Mouse (Mus musculus) urinary bladder, adult 2 months (tissue): Measurements from ENCODE around the gene Slc35e3. TPM values are rescaled to one million over a fixed set of nuclear protein-coding genes. Genes with fewer than 3 reads are reported as not detected.
"Not testable (repeated sequence)": the region's sequence is repeated elsewhere in the genome, so short reads cannot be mapped to it uniquely, and the experiment has no call there.

Experiments
- DNase-seq: peaks from one replicate; pipeline ENCODE4 v3.0.0; 2022; ENCODE audit warnings: low spot score
- polyA plus RNA-seq: library from polyadenylated mRNA; depleted of rRNA; stranded (reverse); fragments of >200 nt; gene quantifications from 2 replicates; pipeline ENCODE4 v1.2.3, GENCODE M21; 2012

The Slc35e3 gene
- polyA plus RNA-seq, 1 experiment: 12.1 TPM

DNA sequence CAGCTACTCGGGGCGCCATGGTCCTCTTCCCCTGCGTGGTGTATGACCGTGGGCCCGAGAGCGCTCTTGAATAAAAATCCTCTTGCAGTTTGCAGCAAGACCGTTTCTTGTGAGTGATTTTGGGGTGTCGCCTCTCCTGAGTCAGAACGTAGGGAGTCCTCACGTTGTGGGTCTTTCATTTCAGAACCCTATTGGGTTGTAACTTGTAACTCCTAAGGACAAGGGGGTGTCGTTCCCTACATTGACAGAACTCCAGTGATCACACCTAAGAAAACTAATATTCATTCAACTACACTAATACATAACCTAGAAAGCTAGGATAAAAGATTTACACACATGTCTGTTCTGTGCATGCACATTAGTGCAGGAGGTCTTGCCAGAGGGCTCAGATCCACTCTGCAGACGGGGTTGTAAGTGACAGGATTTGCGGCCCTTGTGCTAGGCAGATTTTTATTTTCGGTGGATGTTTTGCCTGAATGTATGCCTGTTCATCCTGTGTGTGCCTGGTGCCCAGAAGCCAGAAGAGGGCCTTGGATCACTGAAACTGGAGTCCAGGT is 3.7 kb upstream of the Slc35e3 start:
- DNase-seq: no peak

DNA sequence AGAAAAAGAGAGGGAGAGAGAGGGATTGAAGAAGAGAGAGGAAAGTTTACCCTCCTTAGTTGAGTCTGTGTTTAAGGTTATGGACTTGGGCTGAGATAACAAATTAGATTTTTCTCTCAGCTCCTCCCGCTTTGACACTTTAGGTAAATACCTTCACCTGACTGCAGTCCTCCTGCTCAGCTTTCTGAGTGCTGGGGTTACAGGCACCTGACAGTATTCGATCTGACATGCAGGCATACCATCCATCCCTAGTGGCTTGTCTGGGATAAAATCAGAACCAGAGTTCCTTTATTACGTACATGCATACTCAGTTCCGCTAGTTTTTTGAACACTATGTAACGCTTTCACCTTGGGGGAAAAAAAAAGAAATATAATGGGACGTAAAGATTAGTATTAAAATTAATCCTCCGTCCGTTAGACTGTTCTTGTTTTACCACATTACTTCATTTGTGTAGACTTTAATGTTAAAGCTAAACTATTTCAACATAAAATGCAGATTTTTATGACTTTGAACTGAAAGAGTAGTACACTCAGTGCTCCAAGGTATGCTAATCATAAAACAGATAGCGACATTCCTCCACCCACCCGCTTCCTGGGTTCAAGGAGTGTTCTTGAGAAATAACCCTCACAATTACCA is 3.0 kb upstream of the Slc35e3 start:
- DNase-seq: no peak

DNA sequence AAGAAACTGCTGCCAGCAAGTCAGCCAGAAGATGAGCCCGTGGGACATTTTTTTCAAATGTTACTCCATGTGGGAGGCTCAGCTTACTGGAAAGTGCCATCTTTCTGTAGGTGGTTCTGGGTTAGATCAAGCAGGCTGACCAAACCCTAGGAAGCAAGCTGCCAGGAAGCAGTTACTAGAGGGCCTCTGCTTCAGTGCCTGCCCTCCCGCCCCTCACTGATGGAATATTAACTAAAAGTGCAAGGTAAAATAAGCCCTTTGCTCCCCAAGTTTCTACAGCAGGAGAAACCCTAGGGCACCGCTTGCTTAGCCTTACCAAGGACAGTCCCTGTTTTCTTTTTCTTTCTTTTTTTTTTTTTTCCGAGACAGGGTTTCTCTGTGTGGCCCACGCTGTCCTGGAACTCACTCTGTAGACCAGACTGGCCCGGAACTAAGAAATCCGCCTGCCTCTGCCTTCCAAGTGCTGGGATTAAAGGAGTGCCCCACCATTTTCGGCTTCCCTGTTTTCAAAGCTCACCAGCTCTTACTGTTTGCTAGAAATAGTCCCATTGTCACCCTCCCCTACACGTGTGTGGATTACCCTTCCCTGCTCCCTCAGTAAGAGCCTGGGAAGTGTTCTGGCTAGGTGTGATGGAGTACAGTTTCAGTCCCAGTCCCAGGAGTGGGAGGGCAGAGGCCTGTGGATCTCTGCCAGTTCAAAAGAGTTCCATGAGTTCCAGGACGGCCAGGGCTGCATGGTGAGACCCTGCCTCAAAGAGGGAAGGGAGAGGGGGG is 2.3 kb upstream of the Slc35e3 start:
- DNase-seq: no peak

DNA sequence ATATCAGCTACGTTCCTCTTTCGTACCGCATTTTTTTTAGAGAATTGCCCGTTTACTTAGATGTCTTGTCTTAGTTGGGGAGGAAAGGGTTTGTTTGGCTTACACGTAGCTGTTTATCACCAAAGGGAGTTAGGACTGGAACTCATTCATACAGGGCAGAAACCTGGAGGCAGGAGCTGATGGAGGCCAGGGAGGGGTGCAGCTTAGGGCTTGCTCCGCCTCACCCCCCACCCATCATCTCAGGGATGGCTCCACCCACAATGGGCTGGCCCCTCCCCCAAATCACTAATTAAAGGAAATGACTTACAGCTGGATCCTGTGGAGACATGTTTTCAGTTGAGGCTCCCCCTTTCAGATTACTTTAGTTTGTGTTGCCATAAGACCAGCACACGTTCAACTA is 1.5 kb upstream of the Slc35e3 start:
- DNase-seq: no peak

DNA sequence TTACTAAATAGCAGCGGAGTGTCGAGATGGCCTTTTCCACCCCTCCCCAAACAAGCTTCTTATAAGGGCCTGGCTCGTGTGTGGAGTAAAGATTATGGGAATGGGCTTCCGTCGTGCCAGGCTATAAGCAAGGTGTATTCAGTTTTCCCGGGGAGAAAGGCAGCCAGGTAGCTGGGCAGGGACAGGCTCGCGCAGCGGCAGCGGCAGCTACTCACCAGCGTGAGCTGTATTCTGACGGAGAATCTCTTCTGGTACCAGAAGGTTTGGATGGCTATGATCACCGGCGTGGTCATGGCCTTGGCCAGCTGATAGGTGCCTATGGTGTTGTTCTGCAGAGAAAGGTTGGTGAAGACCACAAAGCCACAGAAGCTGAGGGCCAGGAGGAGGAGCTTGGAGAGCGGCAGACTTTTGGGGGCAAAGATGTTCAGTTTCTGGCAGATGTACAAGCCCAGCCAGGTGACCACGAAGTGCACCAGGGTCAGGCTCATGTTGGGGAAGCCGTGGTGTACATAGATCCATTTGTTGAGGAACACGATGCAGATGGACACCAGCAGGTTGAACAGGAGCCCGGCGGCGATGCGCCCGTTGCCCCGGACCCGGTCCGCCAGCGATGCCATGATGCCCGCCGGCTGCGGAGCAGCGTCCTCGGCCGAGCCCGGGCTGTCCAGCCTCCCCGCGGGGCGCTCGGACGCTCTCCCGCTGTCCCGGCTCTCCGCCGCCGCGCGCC is 432 bp downstream of the Slc35e3 start:
- not testable (repeated sequence) for DNase-seq

DNA sequence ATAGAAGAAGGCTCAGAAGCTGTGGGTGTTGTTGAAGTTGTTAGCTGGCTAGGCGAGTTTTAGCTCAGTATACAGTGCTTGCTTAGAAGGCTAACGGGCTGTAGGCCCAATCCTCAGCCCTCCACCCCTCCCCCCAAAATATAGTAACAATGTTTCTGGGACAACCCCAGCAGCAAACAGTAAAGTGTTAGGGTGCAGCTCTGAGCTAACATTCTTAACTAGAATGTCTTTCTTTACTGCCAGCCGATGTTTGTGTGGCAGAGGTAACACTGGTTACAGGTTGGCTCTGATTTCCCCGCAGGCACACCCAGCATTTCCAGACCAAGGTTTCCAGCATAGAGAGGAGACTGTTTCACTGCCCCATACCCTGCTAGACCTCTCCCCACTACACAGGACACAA is 2.2 kb downstream of the Slc35e3 start:
- DNase-seq: no peak

DNA sequence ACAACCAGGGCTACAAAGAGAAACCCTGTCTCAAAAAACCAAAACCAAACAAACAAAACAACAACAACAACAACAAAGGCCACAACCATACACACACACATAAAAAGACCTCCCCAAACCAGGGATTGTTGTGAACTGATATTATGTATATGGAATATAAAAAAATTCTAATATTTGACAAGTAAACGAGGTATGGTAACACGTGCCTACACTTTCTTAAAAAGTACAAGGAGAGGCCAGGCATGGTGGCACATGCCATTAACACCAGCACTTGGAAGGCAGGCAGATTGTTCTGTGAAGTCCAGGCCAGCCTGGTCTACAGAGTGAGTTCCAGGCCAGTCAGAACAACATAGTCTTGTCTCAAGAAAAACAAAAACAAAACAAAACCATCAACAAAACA is 3.0 kb downstream of the Slc35e3 start:
- no peak for DNase-seq

DNA sequence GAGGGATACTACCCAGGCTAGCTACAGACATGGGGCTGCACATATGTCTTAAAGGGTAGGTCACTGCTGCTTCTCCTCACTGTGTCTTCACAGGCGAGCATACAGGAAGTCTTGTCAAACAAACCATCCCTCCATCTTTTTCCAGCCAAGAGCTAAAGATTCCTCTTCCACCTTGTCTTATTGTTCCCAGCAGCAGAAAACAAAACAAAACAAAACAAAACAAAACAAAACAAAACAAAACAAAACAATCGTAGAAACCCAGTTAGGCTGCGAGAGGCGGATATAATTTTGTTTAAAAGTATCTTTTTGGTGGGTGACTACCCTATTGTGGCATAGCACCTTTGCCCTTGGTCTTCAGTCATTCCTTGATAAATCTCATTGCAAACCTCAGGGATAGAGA is 3.5 kb downstream of the Slc35e3 start:
- DNase-seq: no peak

DNA sequence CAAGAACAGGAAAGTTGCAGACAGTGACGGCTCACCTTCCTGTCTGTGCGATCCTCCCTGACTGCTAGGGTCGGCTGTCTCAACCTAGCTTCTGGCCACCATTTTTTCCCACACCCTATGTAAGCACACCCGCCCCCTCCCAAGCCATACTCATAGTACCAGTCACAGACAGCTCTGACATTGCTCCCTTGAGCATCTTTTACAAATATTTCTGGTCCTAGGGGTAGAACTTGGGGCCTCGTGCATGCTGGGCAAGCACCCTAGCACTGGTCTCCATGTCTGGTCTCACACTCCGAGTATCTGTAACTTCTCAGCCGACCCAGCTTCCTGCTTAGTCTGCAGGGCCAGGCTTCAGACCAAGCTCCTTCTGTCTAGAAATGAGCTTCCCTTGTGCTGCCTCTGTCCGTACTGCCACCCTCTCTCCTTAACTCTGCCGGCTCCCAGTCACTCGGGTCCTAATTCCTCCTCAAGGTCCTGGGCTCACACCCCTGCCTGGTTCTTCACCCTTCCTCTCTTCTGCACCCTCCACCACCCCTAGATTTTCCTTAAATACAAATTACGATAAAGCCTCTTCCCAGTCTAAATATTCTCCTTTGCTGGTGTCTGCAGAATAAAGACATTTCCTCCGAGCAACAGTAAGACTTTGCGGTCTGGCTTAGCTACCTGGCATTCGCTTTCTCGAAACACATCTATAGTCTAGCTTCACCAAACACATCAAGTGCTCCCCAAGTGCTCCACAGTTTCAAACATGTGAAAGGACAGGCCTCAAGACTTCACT is 4.3 kb downstream of the Slc35e3 start:
- DNase-seq: no peak

DNA sequence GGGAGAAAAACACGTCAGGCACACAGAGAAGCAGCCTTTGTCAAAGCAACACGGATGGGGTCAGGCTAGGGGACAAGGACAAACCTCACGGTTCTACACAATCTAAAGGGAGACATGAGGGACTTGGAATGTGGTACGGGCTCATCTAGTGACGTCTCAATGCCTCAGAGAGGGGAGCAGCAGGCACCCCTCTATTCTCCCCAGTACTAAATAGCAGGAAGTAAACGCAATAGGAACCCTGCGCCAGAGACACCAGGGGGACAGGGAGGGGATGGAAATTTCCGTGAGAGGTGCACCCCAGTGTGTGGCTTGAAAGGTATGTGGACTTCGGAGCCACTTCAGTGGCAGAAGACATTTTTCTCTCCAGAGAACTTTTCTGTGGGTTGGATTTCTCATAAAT is 5.2 kb downstream of the Slc35e3 start:
- DNase-seq: no peak

DNA sequence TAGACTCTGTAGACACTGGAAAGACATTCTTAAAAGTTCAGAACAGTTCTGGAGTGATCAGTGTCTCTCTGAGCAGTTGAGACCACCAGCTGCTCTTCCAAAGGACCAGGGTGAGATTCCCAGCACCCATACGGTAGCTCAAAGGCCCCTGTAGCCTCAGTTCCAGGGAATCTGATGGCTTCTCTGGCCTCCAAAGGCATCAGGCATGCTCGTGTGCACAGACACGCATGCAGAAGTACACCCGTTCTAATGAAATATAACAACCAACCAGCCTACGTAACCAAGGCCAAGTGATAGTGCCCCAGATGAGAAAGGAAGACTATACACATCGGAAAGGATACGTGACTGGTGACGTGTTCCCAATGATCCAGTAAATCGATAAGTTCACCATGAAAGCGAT is 6.0 kb downstream of the Slc35e3 start:
- no peak for DNase-seq

DNA sequence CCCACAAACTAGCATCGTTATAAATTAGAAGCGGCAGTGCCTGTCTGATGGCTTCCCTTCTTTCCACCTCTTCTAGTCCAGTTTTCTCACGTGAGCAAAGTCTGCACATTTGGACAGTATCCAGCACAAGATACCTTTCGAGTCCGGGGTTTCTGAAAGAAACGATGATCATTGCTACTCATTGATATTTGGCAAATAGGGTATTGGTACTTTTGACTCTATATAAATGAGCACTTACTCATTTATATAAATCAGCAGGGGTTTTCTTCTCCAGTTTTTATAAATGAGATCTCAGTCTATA is 6.6 kb downstream of the Slc35e3 start:
- no peak for DNase-seq

DNA sequence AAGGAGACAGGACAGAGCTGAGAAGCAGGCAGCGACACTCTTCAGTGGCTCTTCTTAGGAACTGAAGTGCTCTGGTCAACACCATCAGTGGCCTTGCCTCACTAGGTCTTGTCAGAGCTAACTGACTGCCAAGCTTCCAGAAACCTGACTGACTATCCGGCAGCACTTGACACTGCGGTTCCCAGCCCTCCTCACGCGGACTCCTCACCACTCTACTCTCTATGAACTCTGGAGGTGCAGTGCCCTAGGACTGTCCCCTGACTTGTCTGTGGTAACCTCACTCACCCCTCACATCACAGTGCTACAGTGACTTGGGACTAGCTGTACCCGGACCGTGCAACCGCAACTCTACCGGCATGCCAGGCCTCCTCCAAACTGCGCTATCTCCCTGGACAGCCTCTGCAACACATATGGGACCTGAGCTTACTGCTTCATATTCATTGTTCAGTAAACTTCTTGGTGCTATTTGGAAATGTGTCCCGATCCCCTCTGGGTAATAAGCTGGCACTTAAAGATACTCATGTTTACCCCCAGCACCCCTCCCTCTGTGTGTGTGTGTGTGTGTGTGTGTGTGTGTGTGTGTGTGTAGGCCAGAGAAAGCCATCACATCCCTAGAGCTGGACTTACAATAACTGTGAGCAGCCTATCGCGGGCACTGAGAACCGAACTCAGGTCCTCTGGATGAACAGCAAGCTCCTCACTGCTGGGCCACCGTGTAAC is 7.1 kb downstream of the Slc35e3 start:
- no peak for DNase-seq

DNA sequence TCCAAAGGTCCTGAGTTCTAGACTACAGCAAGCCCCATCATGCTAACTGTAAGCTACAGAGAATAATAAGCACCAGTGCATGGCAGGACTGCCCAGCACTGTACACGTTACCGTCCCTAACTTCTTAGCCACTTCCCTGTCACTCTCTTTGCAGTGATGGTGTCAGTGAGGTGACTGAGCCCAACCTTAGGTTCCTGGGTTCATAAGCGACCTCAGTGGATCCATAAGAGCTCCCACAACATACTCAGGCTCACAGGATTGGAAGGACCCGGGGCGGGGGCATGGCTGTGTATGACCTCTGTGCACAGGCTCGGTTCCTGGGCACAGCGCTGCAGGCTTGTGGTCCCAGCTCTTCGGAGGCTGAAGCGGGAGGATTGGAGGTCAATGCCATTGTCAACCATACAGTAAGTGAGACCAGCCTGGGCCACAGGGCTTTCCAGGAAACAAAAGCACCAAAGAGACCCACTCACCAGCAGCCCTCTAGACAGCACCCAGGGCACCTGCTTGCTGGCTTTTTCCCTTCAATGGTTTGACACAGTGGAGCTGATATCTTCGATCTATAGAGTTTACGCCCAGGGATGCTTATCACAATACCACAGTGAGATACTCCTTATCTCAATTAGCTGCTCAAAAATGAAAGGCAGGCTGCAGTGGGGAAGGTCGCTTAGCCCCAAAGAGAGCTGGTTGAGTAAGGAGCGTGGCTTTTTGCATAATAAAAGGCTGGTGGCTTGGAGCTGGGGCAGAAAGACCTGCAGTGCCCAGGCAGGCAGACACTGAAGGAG is 7.8 kb downstream of the Slc35e3 start:
- no peak for DNase-seq

DNA sequence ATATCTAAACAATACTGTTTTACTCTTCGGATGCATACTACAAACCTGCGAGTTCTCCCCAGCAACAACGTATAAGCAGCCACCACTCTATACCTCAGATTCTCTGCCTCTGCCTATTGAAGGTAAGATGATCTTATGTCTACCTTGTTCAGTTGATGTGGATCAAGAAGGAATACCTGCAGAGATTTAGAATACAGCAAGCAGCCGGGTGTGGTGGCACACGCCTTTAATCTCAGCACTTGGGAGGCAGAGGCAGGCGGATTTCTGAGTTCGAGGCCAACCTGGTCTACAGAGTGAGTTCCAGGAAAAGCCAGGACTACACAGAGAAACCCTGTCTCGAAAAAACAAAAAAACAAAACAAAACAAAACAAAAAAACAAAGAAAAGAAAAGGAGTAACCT is 8.7 kb downstream of the Slc35e3 start:
- DNase-seq: not testable (repeated sequence)

DNA sequence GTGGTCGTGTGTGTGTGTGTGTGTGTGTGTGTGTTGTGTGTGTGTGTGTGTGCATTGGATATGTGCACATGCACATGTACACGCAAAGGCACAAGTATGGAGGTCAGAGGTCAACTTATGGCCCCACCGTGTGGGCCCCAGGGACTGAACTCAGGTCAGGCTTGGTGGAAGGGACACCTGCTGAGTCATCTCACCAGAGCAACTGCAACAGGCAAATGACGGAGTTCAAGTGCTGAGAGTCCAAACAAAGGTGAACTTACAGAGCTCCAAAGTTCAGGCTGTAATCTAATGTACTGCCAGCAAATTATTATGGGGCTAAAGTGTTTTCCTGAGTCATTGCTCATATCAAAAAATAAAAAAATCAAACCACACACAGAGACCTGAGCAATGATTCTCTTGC is 9.1 kb downstream of the Slc35e3 start:
- no peak for DNase-seq

DNA sequence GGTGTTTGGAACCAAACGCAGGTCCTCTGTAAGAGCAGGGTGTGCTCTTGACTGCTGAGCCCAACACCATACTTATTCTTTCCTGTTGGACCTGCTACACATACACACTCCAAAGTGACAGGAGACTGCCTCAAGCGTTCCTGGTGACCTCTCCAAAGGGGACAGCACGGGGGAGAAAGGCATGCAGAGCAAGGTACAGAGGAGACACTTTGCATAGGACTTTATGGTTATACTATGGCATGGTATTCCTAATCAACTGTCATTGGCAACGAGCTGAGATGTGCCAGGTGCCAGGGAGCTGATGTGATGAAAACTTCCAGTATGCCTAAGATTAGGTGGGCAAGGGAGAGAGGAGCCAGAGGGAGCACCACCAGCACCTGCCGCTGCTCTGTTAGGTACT is 9.6 kb downstream of the Slc35e3 start:
- no peak for DNase-seq

DNA sequence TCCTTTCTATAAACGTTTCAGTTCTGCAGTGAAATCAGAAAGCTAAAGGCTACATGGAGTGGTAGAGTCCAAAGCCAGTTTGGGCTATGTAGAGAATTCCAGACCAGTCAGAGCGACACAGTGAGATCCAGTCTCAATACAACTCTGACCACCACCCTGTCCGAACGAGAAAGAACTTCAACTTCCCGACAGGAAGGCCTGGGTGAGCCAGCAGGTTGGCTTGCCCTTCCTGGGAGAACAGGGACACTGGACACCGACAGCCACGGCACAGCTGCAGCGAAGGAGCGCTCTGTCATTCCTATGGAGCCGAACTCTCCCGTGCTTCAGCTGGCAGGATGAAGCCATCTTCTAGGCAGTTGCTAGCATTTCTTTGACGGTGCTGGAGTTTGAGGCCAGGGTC is 10.8 kb downstream of the Slc35e3 start:
- DNase-seq: not testable (repeated sequence)

DNA sequence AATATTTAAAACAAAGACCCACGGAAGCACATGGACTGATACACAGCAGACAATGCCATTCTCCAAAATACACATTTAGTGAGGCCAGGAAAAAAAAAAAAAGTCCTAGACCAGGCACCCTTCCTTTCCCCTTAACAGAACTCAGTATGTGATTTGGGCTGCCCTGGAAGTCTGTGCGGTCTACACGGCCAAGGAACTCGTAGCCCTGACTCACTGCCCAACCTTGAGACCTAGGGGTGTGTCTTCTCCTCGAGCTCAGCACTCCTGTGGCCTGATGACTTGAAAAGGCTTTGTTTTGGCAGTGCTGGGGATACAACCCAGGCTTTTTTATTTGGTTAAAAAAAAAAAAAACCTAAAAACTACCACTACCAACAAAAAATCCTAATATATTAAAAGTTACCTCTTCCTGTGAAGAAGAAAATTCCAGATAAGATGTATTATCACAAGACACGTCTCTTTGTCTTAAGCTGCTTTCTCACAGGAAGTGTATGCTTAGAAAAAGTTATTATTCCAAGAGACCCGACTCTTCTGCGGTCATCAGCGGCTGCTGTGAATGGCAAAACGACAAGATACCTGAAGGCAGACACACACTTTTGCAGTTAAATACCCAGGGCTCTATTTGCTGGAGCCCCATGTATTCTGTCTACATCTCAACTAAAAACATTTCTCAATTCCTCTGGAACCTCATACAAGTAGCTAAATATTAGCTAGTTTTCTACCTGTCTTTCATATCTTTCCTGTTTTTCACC is 11.9 kb downstream of the Slc35e3 start:
- not testable (repeated sequence) for DNase-seq

DNA sequence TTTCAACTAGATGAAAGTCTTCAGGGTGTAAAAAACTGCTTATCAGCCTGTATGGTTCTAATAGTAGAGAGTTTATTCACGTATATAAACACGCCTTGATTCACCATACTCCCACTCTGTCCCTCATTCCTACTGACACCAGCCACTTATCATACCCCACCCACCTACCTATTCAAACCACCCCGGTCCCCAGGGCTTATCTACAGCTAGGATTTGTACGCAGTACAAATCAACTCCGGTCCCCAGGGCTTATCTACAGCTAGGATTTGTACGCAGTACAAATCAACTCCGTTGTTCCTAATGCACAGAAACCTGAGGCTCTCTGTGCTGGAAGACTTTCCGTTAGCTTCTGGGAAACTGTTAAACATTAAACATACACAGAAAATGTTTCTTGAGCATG is 12.5 kb downstream of the Slc35e3 start:
- not testable (repeated sequence) for DNase-seq
